Mouse (Mus musculus): Measurements from ENCODE around the gene Srd5a3. TPM values are rescaled to one million over a fixed set of nuclear protein-coding genes. Genes with fewer than 3 reads are reported as not detected.

Gene Srd5a3
- total RNA-seq, 2 experiments from 2014 or later: 20.6 to 23.5 TPM

DNA sequence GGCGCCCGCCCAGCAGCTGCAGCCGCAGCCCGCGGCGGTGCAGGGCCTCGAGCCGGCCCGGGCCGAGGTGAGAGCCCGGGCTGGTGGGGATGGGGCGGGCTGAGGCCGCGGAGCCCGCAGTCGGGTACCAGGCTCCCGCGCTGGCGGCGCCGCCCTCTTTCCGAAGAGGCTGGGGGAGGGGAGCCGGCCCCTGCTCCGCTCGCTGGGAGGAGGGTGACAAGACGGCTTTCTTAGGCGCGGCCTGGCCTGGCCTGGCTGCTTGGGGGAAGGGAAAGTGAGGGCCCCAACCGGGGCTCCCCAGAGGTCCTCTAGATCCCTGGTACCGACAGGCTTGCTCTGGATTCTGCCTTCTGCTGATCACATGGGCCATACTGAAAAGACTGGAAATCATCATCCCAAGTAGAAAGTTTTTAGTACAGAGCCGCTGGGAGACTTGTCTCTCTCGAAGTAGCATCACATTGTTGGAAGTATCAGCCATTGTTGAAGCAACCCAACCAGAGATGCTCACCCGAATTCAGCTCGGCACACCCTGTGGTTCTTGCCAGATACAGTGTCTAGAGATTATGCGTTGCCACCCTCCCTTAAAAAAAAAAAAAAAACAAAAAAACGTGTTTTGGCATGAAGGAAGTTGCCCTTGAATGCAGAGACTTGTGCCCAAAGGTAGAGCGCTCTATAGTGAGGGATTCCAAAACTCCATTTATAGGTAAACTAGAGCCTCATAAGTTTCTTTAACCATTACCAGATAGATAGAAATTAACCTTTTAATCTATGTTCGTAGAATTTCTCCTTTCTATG is 44.4 kb downstream of the Srd5a3 start:
- peak; percentile 55 to 57 for DNase-seq (ENCODE audit: low spot score in 2 of 2)

- no peak for DNase-seq (ENCODE audit: low spot score in 2 of 2)
Observed at GRCm38 (mm10) chr5:76187885-76188284, 47.8 kb downstream of the Srd5a3 start.

DNA sequence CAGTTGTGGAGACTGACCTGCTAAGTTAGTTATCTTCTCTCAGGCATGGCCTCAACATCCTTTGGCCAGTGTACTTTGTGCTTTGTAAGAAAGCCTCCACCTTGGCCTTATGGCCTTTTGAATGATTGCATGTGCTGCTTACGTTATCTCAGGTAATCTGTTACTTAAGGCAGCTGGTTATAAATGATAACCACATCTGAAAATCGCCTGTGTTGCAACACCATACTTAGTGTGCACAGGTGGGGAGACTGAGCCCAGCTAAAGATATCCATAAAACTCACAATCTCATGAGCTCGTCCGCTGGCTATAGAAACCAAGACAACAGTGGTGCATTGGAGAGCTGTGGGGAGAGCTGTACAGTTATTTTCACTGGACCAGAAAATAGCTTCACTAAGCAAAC is 50.5 kb downstream of the Srd5a3 start:
- no peak for DNase-seq (ENCODE audit: low spot score in 2 of 2)

DNA sequence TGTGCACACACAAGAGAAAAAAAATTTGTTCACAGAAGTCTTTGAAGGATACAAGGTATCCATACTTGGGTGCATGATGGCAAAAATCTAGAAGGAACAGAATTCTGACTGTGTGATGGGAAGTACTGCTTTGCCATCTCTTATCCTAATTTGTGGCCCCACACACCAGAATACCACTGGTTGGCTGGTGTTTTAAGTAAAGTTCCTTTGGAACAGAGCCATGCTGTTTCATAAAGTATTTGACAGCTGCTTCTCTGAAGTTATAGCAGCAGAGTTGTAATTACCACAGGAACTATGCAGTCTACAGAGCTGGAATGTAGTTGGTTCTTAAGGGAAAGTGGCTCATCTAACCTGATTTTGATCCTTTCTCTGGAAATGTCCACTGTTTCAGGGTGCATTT is 53.0 kb downstream of the Srd5a3 start:
- DNase-seq (ENCODE audit: low spot score in 2 of 2): no peak

- DNase-seq (ENCODE audit: low spot score in 2 of 2): no peak
Observed at GRCm38 (mm10) chr5:76194377-76194945, 54.4 kb downstream of the Srd5a3 start.

DNA sequence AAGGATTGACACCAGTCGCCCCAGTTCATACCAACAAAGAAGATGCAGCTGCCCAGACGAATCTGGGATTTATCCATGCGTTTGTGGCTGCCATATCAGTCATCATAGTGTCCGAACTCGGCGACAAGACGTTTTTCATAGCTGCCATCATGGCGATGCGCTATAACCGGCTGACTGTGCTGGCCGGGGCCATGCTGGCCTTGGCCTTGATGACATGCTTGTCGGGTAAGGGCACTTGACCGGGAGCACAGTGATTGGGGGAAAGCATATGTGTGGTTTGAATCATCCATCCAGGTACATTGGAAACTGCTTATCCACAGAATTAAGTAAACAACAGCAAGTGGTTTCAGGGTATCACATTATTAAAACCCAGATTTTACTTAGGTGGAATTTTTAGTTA is 59.3 kb downstream of the Srd5a3 start:
- DNase-seq (ENCODE audit: low spot score in 2 of 2): no peak

DNA sequence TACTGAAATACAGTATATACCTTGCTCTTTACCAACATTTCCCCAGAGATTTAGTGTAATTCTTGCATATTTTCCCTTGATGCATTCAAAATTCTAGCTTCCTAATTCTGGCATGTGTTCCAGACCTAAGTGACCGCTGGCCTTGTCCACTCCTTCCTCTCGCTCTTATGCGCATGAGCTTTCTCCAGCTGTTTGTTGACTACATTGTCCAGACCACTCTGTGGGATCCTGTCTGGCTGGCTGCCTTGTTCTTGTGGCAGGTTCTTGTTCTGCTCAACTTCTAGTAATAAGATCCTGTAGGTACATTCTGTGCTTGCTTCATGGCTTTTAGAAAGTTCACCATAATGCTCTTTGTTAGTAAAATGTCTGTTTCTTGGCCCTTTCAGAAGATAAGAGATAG is 63.1 kb downstream of the Srd5a3 start:
- DNase-seq (ENCODE audit: low spot score in 2 of 2): no peak

Other genes with a start within 250 kb of the Srd5a3 start
- 10 to 100 TPM; 18.8 to 19.7 TPM for gene Kdr, start 161.8 kb upstream of the Srd5a3 start, total RNA-seq (2021)
- 10 to 100 TPM; 39.4 to 40.6 TPM for gene Tmem165, start 43.6 kb downstream of the Srd5a3 start, total RNA-seq (2021)
- gene Clock, start 164.5 kb downstream of the Srd5a3 start, total RNA-seq (2021): 10 to 100 TPM; 47.9 to 48.5 TPM
- not detected for gene Pdcl2, start 190.9 kb downstream of the Srd5a3 start, total RNA-seq (2021)
- not detected for gene Nmu, start 223.5 kb downstream of the Srd5a3 start, total RNA-seq (2021)

All from layer of hippocampus, postnatal 14 days (tissue).